Mouse (Mus musculus) hindbrain, embryonic 11.5 days (tissue): ENCODE data around the gene Hecw2. TPM values are rescaled to one million over a fixed set of nuclear protein-coding genes. Genes with fewer than 3 reads are reported as not detected.

Experiments used
- ATAC-seq: fragments of 200-750 bp; cut with Nextera tagmentation; 2 replicates; pipeline ENCODE4 v1.8.0; 2017; ENCODE audit warnings: mild to moderate bottlenecking, moderate TSS enrichment, moderate library complexity; ENCODE audit not compliant: low FRiP score
- DNase-seq: peaks from one replicate; pipeline ENCODE4 v3.0.0-alpha.2; 2015; ENCODE audit warnings: low spot score
- H3K27ac ChIP-seq: fragments of 300-500 bp; sonication (generic); 2 replicates; pipeline ENCODE4 v1.5.1; 2014; ENCODE audit warnings: mild to moderate bottlenecking, low read depth, low read length
- H3K27me3 ChIP-seq: fragments of 300-500 bp; sonication (generic); 2 replicates; pipeline ENCODE4 v1.6.1; 2014; ENCODE audit warnings: mild to moderate bottlenecking, low read length, moderate library complexity, mixed read lengths; ENCODE audit not compliant: control insufficient read depth, insufficient read depth
- H3K36me3 ChIP-seq: fragments of 300-500 bp; sonication (generic); 2 replicates; pipeline ENCODE4 v1.6.1; 2014; ENCODE audit warnings: mild to moderate bottlenecking, low read length, moderate library complexity, mixed read lengths; ENCODE audit not compliant: control insufficient read depth, insufficient read depth
- H3K4me1 ChIP-seq: fragments of 300-500 bp; sonication (generic); replicated peaks from 2 replicates; pipeline ENCODE4 v1.6.1; 2014; ENCODE audit warnings: low read length, mixed read lengths; ENCODE audit not compliant: control insufficient read depth, insufficient read depth
- H3K4me2 ChIP-seq: fragments of 300-500 bp; sonication (generic); replicated peaks from 2 replicates; pipeline ENCODE4 v1.6.1; 2014; ENCODE audit warnings: mild to moderate bottlenecking, low read depth, low read length
- H3K4me3 ChIP-seq: fragments of 300-500 bp; sonication (generic); 2 replicates; pipeline ENCODE4 v1.5.1; 2014; ENCODE audit warnings: low read depth, low read length
- H3K9ac ChIP-seq: fragments of 300-500 bp; sonication (generic); 2 replicates; pipeline ENCODE4 v1.6.1; 2014; ENCODE audit warnings: low read depth, low read length
- H3K9me3 ChIP-seq: fragments of 300-500 bp; sonication (generic); 2 replicates; pipeline ENCODE4 v1.6.1; 2016; ENCODE audit warnings: low read length; ENCODE audit not compliant: control insufficient read depth
- WGBS: fragments of 180-500 bp; shearing (Covaris S2); extraction: QIAGEN DNeasy Blood & Tissue Kit; methylation state at CpG from one replicate; pipeline ENCODE4 v1.1.7; 2014; 5-methylcytosine and 5-hydroxymethylcytosine counted together
- polyA plus RNA-seq: library from polyadenylated mRNA; unstranded; fragments of >200 nt; fragmentation: Nextera tagmentation; extraction: Ambion mirVana; gene quantifications from 2 replicates; pipeline ENCODE4 v1.2.1, GENCODE M21; 2014

The Hecw2 gene
- polyA plus RNA-seq, 1 experiment from 2014 or later, result 6.1 TPM

DNA sequence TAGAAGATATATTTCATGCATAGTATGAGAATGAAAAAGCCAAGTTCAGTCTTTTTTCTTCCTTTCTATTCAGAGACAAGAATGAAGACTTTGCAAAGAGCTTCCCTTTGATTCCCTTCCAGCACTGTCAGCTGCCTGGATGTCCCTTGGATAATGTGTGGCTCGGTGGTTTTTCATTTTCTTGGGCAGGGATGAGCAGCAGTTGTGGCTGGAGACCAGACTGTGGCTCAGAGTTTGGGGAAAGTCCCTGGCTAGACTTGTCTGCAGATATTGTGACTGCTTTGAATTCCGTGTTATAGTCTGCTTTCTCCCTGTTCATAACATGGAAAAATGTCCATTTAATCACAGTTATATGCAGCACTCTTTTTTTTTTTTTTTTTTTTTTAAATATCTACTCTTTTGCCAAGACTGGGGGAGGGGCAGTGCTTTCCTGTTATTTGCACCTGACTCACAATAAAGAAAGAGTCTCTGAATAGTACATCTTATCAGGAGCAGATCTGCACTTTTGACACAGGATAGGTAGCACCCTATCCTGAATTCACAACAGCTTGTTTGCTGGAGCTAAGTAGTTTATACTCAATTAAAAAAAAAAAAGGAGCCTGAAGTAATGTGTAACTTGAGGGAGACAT is 380.8 kb downstream of the Hecw2 start:
- H3K9ac ChIP-seq, result no peak overlapping the region
- no peak overlapping the region for H3K4me3 ChIP-seq
- H3K4me2 ChIP-seq, result no peak overlapping the region
- 68% methylated on average over 2 of the region's 2 CpGs for WGBS
- H3K27me3 ChIP-seq, result no peaks in the 10 kb centered on the region
- DNase-seq, result no peak
- no peak for ATAC-seq
- H3K36me3 ChIP-seq, result no peaks in the 10 kb centered on the region
- H3K4me1 ChIP-seq, result no peaks in the 10 kb centered on the region
- H3K9me3 ChIP-seq, result no peaks in the 10 kb centered on the region
- no peak overlapping the region for H3K27ac ChIP-seq

DNA sequence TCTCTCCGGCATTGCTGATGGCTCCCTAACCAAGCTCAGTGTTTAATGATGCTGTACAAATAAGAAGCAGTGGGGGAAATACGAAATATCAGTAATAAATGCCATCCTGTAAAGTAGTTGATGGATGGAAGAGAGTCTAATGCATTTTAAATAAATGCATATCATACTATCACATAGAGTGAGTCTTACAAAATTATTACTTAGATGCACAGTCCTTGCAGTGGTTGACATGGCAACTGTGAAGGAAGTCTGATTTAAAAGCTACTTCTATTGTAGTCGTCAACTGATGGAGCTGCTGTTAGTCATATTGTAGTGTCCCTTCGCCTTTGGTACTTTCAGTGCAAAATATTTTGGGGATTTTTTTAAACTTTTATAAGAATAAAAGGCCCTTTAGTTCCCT is 383.0 kb downstream of the Hecw2 start:
- Histone ChIP-seq H3K4me2 (no peak overlapping the region), H3K4me1 (no peaks in the 10 kb centered on the region), H3K27ac (no peak overlapping the region), H3K27me3 (no peaks in the 10 kb centered on the region), H3K36me3 (no peaks in the 10 kb centered on the region), H3K4me3 (no peak overlapping the region), H3K9ac (no peak overlapping the region), H3K9me3 (no peaks in the 10 kb centered on the region)
- no peak for DNase-seq
- 85% methylated on average over 4 of the region's 4 CpGs for WGBS
- ATAC-seq, result no peak

DNA sequence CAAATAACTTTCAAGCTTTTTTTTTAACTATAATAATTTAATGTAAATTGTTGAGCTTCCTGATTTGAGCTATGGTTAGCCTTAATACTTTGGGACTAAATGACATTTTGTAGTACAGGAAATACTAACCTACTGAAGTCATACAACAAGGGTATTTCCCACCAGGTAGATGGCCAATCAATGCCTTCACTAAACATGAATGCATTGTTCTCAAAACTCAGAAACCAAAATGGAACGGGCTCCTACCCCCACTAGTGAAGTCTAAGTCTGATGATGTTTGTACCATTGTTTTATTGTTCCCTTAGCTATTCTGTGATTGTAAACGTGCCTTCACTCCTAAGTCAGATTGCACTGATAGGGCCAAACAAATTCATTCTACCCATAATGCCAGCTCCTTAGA is 386.7 kb downstream of the Hecw2 start:
- Histone ChIP-seq H3K36me3 (no peaks in the 10 kb centered on the region), H3K9ac (no peak overlapping the region), H3K9me3 (no peaks in the 10 kb centered on the region), H3K27me3 (no peaks in the 10 kb centered on the region), H3K4me3 (no peak overlapping the region), H3K4me1 (no peaks in the 10 kb centered on the region), H3K27ac (no peak overlapping the region), H3K4me2 (no peak overlapping the region)
- WGBS, result 78% methylated on average over 2 of the region's 2 CpGs
- no peak for DNase-seq
- no peak for ATAC-seq

DNA sequence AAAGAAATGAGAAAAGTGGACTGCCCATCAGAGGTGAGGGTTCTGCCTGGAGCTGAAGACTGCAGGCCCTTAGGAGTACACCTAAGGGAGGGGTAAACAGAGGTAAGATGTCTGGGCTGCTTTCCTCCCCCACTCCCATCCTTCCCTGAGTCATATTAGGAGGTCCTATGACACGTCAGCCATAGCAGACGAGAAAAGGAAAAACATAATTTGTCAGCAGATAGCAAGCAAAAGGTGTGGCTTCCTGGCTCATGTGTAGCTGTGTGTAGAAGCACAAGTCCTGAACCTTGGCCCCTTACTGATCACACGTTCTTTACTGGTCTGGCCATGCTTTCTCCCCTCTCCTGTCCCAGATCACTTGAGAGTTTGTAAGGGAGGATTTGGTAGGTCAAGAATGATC is 397.2 kb downstream of the Hecw2 start:
- no peak overlapping the region for H3K27ac ChIP-seq
- ATAC-seq, result no peak
- H3K9ac ChIP-seq, result no peak overlapping the region
- no peak overlapping the region for H3K4me2 ChIP-seq
- 74% methylated on average over 3 of the region's 3 CpGs for WGBS
- no peaks in the 10 kb centered on the region for H3K36me3 ChIP-seq
- DNase-seq, result no peak
- H3K27me3 ChIP-seq, result no peaks in the 10 kb centered on the region
- no peaks in the 10 kb centered on the region for H3K9me3 ChIP-seq
- H3K4me1 ChIP-seq, result no peaks in the 10 kb centered on the region
- H3K4me3 ChIP-seq, result no peak overlapping the region

DNA sequence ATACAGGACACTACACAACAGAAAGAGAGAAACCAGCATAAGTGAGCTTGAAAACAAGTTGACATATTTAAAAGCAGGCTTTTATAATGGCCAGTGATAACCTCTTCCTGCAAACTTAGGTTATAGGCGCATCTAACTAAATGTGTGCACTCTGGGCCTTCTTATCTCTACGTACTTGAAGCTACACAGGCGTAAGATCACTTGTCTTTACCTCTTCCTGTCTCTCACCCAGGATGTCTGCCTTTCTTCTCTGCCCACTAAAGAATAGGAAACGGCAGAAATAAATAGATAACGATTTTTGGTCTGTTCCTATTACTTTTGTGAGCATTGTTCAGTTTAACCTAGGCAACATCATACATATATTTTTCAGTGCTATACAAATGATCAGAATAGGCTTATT is 397.9 kb downstream of the Hecw2 start:
- WGBS, result 92% methylated on average over 5 of the region's 5 CpGs
- H3K27ac ChIP-seq, result no peak overlapping the region
- no peak overlapping the region for H3K9ac ChIP-seq
- no peak overlapping the region for H3K4me2 ChIP-seq
- no peaks in the 10 kb centered on the region for H3K36me3 ChIP-seq
- no peak overlapping the region for H3K4me3 ChIP-seq
- H3K4me1 ChIP-seq, result no peaks in the 10 kb centered on the region
- DNase-seq, result no peak
- H3K27me3 ChIP-seq, result no peaks in the 10 kb centered on the region
- no peaks in the 10 kb centered on the region for H3K9me3 ChIP-seq
- ATAC-seq, result no peak

DNA sequence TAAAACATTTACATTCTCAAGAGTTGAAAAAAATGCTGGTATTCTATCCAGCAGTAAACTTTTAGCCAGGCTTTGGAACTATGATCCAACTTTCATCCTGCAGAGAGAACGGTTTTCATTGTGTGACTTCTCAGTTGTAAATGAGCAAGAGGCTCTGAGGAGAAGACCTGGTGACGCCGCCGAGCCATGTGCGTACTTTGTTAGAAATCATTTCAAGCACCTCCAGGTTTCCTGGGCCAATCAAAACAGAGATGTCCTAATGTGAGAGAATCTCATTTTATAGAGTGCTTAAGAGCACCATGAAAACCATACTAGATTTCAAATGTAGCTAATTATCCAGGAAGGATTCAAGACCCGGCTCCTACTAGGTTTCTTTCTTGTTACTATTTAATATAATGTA is 398.7 kb downstream of the Hecw2 start:
- no peaks in the 10 kb centered on the region for H3K27me3 ChIP-seq
- no peak overlapping the region for H3K27ac ChIP-seq
- H3K9ac ChIP-seq, result no peak overlapping the region
- 87% methylated on average over 6 of the region's 6 CpGs for WGBS
- DNase-seq (no peak), ATAC-seq (no peak)
- no peak overlapping the region for H3K4me3 ChIP-seq
- no peaks in the 10 kb centered on the region for H3K4me1 ChIP-seq
- no peaks in the 10 kb centered on the region for H3K9me3 ChIP-seq
- H3K36me3 ChIP-seq, result no peaks in the 10 kb centered on the region
- no peak overlapping the region for H3K4me2 ChIP-seq

DNA sequence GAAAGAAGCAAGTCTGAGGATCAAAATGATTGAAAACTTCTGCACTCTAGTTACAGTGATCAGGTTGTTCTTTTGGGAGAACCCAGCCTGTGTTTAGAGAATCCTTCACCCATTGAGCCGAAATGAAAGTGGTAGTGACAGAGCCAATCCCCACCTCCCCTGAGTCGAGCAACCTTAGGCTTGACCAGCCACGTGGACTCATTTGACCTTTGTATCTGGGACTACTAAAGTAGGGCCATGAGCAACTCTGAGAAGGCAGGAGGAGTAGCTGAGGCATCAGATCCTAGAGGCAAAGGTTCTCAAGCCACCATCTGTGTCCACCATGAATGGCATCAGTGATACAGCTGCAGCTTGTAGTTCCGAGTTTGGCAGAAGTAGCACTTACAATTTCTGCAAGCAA is 399.4 kb downstream of the Hecw2 start:
- H3K9me3 ChIP-seq, result no peaks in the 10 kb centered on the region
- ATAC-seq (no peak), DNase-seq (no peak)
- WGBS, result 78% methylated on average over 4 of the region's 4 CpGs
- H3K27ac ChIP-seq, result no peak overlapping the region
- no peaks in the 10 kb centered on the region for H3K4me1 ChIP-seq
- H3K36me3 ChIP-seq, result no peaks in the 10 kb centered on the region
- H3K27me3 ChIP-seq, result no peaks in the 10 kb centered on the region
- H3K9ac ChIP-seq, result no peak overlapping the region
- H3K4me3 ChIP-seq, result no peak overlapping the region
- H3K4me2 ChIP-seq, result no peak overlapping the region

DNA sequence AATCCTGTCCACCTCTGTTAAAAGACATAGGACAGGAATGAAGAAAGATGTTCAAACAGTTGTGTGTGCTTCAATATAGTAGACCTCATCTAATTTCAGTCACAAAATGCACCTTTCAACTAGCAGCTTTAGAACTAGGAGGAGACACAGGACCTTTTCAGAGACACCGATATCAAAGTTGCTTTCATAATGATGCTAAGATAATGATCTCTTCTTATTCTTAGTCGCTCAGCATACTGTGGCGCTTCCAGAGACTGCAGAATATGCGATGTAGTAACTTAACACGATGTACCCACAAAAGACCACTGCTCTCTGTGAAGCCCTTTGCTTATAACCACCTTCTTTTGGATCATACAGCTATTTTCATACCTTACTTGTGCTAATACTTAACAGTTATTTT is 399.9 kb downstream of the Hecw2 start:
- WGBS, result 87% methylated on average over 5 of the region's 5 CpGs
- Histone ChIP-seq H3K4me2 (no peak overlapping the region), H3K36me3 (no peaks in the 10 kb centered on the region), H3K9ac (no peak overlapping the region), H3K9me3 (no peaks in the 10 kb centered on the region), H3K27ac (no peak overlapping the region), H3K4me1 (no peaks in the 10 kb centered on the region), H3K4me3 (no peak overlapping the region), H3K27me3 (no peaks in the 10 kb centered on the region)
- no peak for DNase-seq
- no peak for ATAC-seq

DNA sequence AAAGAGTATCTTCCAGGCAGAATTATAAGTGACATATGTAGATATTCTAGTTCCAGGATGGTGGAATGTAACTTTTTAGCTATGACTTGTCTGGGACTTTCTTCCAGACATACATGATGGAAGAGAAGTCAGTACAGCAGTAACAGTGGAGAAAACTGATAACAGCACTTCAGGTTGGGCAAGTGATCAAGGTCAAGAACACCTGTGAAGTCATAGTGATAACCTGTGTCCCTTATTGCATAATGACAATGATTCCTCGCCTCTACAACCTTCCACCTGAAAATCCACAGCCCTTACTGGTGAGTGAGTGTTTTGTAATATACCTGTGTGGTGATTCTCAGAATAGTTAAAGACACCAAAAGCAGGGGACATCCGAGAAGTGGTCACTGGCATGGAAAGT is 400.7 kb downstream of the Hecw2 start:
- Histone ChIP-seq H3K9me3 (no peaks in the 10 kb centered on the region), H3K27ac (no peak overlapping the region), H3K36me3 (no peaks in the 10 kb centered on the region), H3K27me3 (no peaks in the 10 kb centered on the region), H3K9ac (no peak overlapping the region), H3K4me1 (no peaks in the 10 kb centered on the region), H3K4me3 (no peak overlapping the region), H3K4me2 (no peak overlapping the region)
- ATAC-seq (no peak), DNase-seq (no peak)
- 88% methylated on average over 2 of the region's 2 CpGs for WGBS
